24 mouse cellular contexts compared by ENCODE assay signal in genomic region chrX:6574511-6574910, GRCm38 (mm10).
"Had no signal": no experiment of that assay in that cellular context is flagged by ENCODE, and none has a peak within 500 bp of the region (broad histone marks: within the 10 kb centered on the region; RNA-seq: fewer than 3 reads in every experiment).

No protein-coding gene starts in this region.

- H3K27me3 ChIP-seq: limb, embryonic 13.5 days; liver, embryonic 12.5 days; liver, embryonic 15.5 days; midbrain, embryonic 12.5 days; midbrain, embryonic 15.5 days; neural tube, embryonic 12.5 days; neural tube, embryonic 15.5 days had no signal

- H3K9me3 ChIP-seq: limb, embryonic 10.5 days; limb, embryonic 13.5 days; liver, embryonic 12.5 days; liver, embryonic 15.5 days; midbrain, embryonic 12.5 days; midbrain, embryonic 15.5 days; neural tube, embryonic 12.5 days; neural tube, embryonic 15.5 days had no signal

- H3K36me3 ChIP-seq: limb, embryonic 10.5 days; limb, embryonic 13.5 days; liver, embryonic 12.5 days; liver, embryonic 15.5 days; midbrain, embryonic 12.5 days; midbrain, embryonic 15.5 days; neural tube, embryonic 12.5 days; neural tube, embryonic 15.5 days had no signal

- H3K4me1 ChIP-seq: limb, embryonic 13.5 days; liver, embryonic 12.5 days; liver, embryonic 15.5 days; midbrain, embryonic 12.5 days; midbrain, embryonic 15.5 days; neural tube, embryonic 12.5 days; neural tube, embryonic 15.5 days had no signal

- H3K4me2 ChIP-seq: limb, embryonic 13.5 days; liver, embryonic 12.5 days; liver, embryonic 15.5 days; midbrain, embryonic 12.5 days; midbrain, embryonic 15.5 days; neural tube, embryonic 12.5 days; neural tube, embryonic 15.5 days had no signal

- H3K27ac ChIP-seq: kidney, postnatal 0 days; layer of hippocampus, adult 2 months; limb, embryonic 10.5 days; limb, embryonic 13.5 days; liver, embryonic 12.5 days; liver, embryonic 15.5 days; macrophage; midbrain, embryonic 12.5 days; midbrain, embryonic 15.5 days; neural tube, embryonic 12.5 days; neural tube, embryonic 15.5 days; stomach, postnatal 0 days had no signal

- ATAC-seq: intestine, postnatal 0 days; liver, embryonic 12.5 days; midbrain, embryonic 15.5 days had no signal

- H3K4me3 ChIP-seq: layer of hippocampus, adult 2 months; limb, embryonic 10.5 days; limb, embryonic 13.5 days; liver, embryonic 12.5 days; liver, embryonic 15.5 days; midbrain, embryonic 12.5 days; midbrain, embryonic 15.5 days; neural tube, embryonic 12.5 days; neural tube, embryonic 15.5 days had no signal

- H3K9ac ChIP-seq: limb, embryonic 13.5 days; liver, embryonic 12.5 days; liver, embryonic 15.5 days; midbrain, embryonic 12.5 days; midbrain, embryonic 15.5 days; neural tube, embryonic 12.5 days; neural tube, embryonic 15.5 days had no signal

- DNase-seq: kidney, adult 2 months; kidney, postnatal 25 days; layer of hippocampus, adult 9-11 months; liver; lung, adult 18-20 months; right cerebral cortex, adult 18-20 months; right cerebral cortex, postnatal 14 days; right cerebral cortex, postnatal 4 days; thymus, adult 2 months; thymus, postnatal 14 days; thymus, postnatal 4 days had no signal
